Mouse (Mus musculus): ENCODE results near the gene Srbd1. TPM values are rescaled to one million over a fixed set of nuclear protein-coding genes. Genes with fewer than 3 reads are reported as not detected.

Gene Srbd1
- 12.0 TPM for polyA plus RNA-seq (2017; shearing (Covaris generic))

DNA sequence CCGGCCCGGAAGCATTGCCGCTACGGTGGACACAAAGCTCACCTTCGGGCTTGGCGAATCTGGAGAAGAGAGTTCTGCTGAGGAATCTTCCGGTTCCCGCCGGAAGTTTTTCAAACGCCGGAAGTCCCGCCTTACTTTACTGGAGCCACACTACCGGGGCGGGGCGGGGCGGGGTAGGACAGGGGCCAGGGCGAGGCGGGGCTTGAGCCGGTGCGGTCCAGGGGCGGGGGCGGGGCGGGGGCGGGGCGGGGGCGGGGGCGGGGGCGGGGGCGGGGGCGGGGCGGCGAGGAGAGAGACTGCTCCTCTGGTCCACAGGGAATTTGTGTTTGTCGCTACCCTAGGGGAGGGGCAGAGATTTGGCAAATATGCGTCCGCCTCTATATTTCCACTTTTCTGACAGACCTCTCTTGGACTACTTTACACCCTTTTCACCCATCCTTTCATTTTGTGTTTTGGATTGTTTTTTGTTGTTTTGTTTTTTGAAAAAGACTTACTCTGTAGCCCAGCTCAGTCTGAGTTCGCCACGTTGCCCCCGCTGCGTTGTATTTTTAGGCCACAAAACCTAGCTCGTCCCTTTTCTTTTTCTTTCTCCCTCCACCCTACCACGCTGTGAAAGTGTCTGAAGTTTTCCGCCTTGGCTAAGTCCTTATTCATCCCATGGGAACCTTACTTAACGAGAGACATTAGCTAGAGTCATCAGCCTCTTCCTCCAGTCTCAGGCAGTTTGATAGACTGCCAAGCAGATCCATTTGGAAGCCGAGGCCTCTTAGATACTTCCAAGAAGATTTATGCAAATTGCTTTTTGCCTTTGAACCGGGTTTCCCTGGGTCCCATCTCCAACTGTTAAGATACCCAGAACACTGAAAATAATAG lies at the start of gene Srbd1:
Gene Srbd1, minus strand, starts transcription at position 97 of the 873 bp plus-strand sequence.

DNA sequence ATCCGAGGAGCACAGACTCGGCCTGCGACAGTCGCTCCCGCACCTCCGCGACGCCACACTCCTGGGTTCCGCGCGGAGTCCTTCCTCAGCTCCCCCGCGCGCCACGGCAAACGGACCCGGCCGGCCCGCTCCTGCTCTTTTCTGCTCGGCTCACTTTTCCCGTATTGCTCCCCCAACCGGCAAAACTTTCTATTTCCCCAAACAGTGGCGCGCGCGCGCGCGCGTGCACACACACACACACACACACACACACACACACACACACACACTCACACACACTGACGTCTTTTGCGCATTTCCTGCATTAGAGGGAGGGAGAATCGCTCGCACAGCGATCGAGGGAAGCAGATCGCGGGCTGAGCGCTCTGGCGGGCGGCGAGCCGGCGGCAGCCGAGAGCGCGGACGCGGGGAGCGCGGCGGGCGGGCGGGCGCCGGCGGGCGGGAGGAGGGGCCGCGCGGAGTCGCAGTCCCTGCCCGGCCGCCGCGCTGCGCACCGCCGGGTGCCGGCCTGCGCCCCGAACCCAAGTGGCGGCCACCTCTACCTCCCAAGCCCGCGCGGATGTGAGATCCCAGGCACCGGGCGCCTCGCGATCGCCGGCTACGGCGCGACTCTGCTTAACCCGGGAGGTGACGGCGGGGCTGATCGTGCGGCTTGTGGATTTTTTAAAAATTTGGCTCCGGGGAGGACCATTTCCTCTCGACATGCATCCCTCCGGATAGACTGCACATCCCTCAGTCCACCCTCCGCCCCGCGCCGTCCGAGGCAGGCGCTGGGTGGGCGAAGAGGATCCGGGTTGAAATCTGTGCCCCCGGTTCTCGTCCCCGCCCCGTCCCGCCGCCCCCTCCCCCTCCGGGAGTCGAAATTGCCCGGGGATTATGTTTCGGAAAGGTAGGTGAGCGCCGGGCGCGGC lies 22.6 kb upstream of the Srbd1 start, which contains the start of gene Prkce:
Gene Prkce, plus strand, starts transcription at position 466 of the 911 bp plus-strand sequence.

Other genes starting within 250 kb of the Srbd1 start
- gene Prkce, start 22.6 kb upstream of the Srbd1 start, polyA plus RNA-seq (2017; shearing (Covaris generic)), result 13.7 TPM

All from effector memory CD4-positive, alpha-beta T cell, adult 5 months (primary cell).